Mouse (Mus musculus) cerebellum, postnatal 4 days (tissue): Measurements from ENCODE around the gene Sult4a1.
"Not testable (repeated sequence)": the region's sequence is repeated elsewhere in the genome, so short reads cannot be mapped to it uniquely, and the experiment has no call there.

Experiments used
- DNase-seq, 2 experiments: peaks; one replicate each; pipeline ENCODE4 v3.0.0; 2022; ENCODE audit warnings: low spot score in 2 of 2, mixed read lengths in 1 of 2

Sult4a1 gene

GRCm38 (mm10) chr15:84105105-84105923, at the start of gene Sult4a1:
TSS of gene Sult4a1 (minus strand) at chr15:84105754.
- DNase-seq, result peak; percentile 41 to 79

DNA sequence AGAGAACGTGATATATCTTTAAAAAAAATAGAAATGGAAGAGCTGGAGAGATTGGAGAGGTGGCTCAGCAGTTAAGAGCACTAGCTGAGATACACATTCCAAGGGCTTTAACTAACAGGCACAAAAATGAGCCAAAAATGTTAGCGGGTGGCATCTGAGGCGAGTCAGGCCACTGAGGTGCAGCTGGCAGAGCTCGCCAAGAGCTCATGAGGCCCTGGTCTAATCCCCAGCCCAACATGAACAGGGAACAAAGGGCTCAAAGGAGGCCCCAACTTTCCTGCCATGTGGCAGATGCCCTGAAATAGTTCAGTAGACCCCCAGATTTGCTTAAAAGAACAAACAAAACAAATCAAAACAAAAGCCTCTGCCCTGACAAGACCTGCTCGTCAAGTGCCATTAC, 35.4 kb upstream of the Sult4a1 start:
- DNase-seq, result no peak

- no peak for DNase-seq
Observed at GRCm38 (mm10) chr15:84140109-84140508, 34.6 kb upstream of the Sult4a1 start.

- no peak for DNase-seq
Observed at GRCm38 (mm10) chr15:84139592-84140005, 34.0 kb upstream of the Sult4a1 start.

GRCm38 (mm10) chr15:84136473-84137415, 31.2 kb upstream of the Sult4a1 start:
- DNase-seq, result no peak

- DNase-seq, result peak in 1 of 2 experiments; percentile 25
Observed at GRCm38 (mm10) chr15:84135472-84135871, 29.9 kb upstream of the Sult4a1 start.

DNA sequence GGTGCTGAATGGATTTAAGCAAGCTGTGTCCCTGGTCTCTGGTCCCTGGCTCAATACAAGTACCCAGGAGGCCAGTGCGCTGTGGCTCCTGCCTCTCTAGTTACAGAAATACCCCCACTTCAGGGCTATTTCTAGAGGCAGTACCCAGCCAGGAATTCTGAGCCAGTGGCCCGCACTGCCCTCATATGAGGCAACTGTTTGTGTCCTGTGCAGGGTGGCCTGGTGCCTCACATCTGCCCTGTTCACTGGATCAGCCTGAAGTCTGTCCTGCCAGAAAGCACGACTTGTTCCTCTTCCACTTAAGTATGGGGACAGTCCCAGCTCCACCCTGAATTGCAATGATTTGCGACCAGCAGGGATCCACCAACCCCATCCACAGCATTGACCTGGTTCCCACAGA, 27.9 kb upstream of the Sult4a1 start:
- no peak for DNase-seq

DNA sequence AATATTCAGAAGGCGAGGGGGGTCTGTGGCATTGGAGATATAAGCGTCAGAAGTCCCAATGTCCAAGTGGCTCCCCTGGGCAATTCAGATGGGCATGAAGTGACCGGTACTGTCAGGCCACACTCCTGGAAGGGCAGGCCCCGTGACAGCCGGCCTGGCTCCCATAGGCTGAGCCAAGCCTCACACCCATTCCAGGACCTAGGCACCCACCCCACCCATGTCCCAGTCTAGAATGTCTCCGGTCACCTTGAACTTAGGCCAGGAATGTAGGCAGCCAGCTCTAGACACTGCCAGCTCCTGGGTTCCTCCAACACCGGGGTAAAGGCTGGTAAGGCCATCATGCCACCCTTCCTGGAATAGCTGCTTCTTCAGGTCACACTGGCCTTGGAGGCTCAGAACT, 26.4 kb upstream of the Sult4a1 start:
- no peak for DNase-seq

- peak in 1 of 2 experiments; percentile 39 for DNase-seq
Observed at GRCm38 (mm10) chr15:84131096-84131786, 25.7 kb upstream of the Sult4a1 start.

- DNase-seq, result no peak
Observed at GRCm38 (mm10) chr15:84126871-84127270, 21.3 kb upstream of the Sult4a1 start.

DNA sequence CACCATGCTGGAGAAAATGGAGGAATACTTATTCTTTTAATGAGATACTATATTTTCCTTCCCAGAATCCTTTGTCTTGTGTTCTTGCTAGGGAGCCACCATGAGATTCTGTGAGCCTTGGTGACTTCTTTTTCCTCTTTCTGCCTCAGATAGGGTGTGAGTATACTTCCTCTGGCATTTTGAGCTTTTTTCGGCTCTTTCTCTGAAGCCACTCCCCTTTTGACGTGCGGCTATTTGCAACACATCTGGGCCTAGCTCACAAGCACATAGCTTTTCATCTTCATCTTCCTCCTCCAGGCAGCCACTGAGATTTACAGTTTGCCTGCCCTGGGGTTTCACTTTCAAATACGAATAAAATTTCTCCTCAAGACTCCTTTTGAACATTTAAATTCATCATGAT, 20.9 kb upstream of the Sult4a1 start:
- DNase-seq, result no peak

GRCm38 (mm10) chr15:84124086-84124485, 18.5 kb upstream of the Sult4a1 start:
- no peak for DNase-seq

DNA sequence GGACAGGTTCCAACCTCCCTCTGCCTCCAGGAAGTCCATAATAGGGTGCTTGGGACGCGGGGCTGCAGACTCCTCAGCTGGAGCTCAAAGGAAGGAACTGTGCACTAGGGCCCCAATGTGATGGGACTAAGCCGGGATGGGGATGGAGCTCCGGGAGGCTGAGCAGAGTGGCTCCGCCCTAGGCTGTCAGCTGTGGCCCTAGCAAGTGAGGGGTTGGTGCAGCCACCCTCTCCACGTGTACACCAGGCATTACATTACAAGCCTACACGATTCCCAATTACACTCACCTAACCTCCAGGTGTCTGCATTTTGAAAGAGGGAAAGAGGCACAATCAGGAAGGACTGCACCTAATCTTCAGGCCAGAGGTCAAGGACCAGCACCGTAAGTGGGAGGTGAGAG, 17.5 kb upstream of the Sult4a1 start, which contains the start of gene Pnpla5:
Gene Pnpla5, minus strand, starts transcription at position 101 of the 400 bp plus-strand sequence.
- DNase-seq, result no peak

DNA sequence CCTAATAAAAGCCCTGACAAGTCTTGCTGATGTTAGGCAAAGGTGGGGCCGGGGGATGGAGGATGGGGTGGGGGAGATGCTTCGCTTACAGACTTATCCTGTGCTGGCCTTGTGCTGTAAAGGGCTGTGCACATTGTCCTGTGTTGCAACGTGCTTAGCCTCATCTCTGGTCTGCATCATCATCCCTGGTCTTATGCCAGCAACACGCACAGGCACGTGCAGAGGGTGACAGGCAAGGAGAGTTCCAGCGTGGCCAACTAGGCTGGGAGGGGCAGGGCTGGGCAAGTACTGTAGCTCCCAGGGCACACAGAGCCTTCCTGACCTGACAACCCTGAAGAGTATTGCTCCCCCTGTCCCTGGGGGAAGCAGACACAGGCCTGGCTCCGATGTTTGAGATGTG, 15.5 kb upstream of the Sult4a1 start:
- no peak for DNase-seq

DNA sequence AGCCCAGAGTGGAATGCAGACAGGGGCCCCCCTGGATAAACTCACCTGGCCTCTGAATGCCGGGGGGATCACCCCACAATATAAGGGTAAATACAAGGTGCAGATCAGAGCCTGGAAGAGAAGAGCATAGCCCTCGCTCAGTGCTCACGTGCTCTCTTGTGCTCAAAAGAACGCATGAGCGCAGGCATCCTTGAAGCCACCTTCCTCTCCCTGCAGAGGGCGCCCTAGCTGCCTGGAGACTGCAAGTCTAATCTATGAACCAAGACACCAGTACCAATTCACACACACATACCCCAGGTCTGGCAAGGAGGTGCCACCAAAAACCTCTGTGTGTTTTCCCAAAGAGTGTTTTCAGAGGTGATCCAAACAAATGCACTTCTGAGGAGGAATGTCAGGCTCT, 15.1 kb upstream of the Sult4a1 start:
- DNase-seq, result no peak

DNA sequence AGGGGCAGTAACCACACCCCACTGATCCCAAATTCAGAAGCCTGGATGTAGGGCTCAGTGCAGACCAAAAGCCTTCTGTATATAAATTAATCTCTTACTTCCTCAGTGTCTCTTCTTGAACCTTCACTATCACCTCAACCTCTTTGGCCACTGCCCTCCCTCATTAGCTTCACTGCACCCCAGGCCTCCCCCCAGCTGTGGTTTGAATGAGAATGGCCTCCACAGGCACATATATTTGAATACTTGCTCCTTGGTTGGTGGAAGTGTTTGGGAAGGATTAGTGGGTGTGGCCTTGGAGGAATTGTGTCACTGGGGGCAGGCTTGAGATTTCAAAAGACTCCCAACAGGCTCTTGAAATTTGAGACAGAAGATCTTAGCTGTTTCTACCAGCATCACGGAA, 10.9 kb upstream of the Sult4a1 start:
- DNase-seq, result no peak

- DNase-seq, result no peak
Observed at GRCm38 (mm10) chr15:84115727-84116126, 10.2 kb upstream of the Sult4a1 start.

DNA sequence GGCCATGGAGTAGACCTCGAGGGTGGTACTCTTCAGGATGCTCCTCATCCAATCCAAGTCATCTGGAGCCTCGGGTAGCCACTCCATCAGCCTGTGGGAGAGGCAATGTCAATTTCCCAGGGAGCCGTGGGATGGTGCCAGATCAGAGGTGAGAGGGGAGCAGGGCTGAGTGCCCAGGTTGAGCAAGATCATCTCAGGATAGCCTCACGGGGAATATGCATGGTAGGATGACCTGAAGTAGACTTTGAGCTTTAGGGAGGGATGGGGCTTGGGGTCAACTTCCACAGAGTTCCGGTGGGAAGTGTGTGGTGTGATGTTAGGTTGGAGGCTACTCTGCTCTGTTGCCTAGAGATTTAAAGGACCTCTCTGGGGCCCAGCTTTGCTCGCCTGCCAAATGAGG, 8.3 kb upstream of the Sult4a1 start:
- DNase-seq, result no peak

DNA sequence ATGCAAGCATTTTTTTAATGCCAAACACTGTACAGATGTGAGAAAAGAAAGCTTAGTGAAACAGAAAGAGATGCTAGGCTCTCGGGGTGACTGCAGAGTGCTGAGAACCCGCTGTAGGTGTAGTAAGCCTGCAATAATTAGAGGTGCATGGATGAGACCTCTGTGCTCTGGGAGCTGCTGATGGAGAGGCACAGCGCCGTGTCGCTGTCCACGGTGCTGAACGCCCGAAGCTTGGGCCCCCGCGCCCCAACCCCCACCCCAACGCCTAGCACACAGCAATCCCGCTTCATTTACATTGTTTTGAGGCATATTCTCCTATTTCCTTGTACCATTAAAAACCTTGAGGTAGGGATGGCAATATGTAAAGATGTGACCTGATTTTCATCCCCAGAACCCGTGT, 3.3 kb upstream of the Sult4a1 start:
- no peak for DNase-seq

- no peak for DNase-seq
Observed at GRCm38 (mm10) chr15:84105924-84106500, 458 bp upstream of the Sult4a1 start.

GRCm38 (mm10) chr15:84104626-84105025, 928 bp downstream of the Sult4a1 start:
- no peak for DNase-seq

DNA sequence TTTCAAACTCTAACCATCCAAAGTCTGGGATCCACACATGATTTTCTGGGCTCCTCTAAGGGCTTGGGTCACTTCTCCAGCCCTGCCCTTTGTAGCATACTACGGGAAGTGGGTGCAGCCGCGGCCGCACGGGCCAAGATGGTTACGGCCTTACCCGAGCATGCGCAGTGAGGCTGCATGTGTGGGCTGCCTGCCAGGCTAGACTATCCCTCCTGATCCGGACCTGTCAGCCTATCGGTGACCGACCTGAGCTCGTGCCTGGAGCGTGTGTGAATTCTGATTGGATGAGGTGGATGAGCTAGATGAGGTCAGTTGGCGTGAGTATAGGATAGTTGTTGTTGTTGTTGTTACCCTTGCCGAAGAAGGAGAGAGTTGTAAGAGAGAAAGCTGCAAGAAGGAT, 8.0 kb downstream of the Sult4a1 start:
- DNase-seq, result not testable (repeated sequence)
